Mouse (Mus musculus) embryo, embryonic 11.5 days (tissue): Measurements from ENCODE around the gene Pex1.
A peak's percentile ranks its signal among the peaks of the same experiment; 100 is the strongest.
"Not testable (repeated sequence)": the region's sequence is repeated elsewhere in the genome, so short reads cannot be mapped to it uniquely, and the experiment has no call there.

Experiments used
- DNase-seq: peaks from one replicate; pipeline ENCODE4 v3.0.0-alpha.2; 2012; ENCODE audit warnings: low read depth, low spot score

Pex1 gene

DNA sequence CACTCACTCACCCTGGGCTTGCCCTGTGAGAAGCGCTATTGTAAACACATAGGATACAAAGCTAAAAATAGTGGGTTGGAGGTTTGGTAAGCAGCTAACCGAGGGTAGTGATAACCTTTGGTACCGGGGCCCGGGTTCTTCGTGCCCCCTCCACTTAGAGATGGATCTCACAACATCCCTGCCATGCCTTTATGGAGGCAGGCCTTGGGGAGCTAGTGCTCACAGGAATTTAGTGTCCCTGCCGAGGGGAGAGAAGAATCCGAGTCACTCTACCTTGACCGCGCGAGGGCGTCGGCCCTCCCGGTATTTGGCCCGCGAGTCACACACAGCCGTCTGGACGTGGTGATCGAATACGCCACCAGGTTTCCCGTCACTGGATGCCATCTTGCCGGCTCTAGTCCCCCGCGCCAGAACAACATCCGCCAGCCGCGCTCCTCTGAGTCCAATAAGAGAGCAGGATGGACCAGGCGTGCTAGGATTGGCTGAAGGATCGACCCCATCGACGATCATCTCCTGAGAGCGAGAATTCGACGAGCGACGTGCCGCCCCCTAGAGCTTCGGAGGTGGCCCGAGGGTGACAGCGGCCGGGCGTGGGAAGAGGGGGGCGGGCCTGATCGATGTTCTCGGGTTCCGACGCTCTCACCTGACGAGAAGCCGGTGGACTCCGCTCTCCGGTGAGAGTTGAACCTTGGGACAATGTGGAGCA lies at the start of gene Pex1:
Pex1 (plus strand) TSS at position 374 of the 706 bp plus-strand sequence.
- DNase-seq = peak; percentile 88

- DNase-seq = no peak
These were observed 49.6 kb upstream of the Pex1 start for GRCm38 (mm10) chr5:3546226-3546625.

- DNase-seq = no peak
These were observed 44.4 kb upstream of the Pex1 start for GRCm38 (mm10) chr5:3551481-3551880.

DNA sequence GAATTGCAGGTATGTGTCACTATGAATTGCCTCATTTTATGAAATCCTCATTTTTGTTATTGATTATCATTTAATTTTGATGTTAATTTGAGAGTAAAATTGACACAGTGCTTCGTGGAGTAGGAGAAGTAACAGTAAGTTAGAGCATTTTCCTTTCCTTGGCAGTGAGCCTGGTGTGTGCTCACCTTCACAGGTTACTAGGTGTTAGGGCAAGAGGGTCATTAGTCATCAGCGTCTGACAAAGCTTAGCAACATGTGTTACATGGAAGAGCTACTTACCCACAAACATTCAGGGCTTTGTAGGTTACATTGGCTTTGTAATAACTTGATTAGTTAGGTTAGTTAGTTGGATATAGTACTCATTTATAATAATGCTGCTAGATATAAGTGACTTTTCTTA lies 41.7 kb upstream of the Pex1 start:
- DNase-seq = no peak

- no peak for DNase-seq
These were observed 24.6 kb upstream of the Pex1 start, which contains the start of gene 1700109H08Rik for GRCm38 (mm10) chr5:3571266-3571665. 1700109H08Rik (plus strand) TSS chr5:3571566.

DNA sequence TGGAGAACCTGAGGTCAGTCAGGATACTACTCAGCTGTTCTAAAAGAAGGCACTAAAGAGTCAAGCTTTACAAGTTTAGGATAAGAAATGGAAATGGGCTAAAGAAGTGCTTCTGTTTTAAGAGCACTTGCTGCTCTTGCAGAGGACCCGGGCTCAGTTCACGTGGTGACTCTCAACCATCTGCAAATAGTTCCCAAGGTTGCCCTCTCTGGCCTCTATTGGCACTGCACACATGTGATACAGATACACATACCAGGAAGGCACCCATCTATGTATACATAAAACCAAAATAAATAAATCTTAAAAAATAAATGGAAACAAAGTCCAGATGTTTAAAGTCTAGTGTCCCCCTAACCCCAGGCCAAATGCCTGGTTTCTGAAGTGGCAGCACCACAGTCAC lies 21.0 kb upstream of the Pex1 start:
- DNase-seq = no peak

- no peak for DNase-seq
These were observed 17.9 kb upstream of the Pex1 start for GRCm38 (mm10) chr5:3577939-3578338.

GRCm38 (mm10) chr5:3579066-3579465 lies 16.8 kb upstream of the Pex1 start:
- DNase-seq = no peak

DNA sequence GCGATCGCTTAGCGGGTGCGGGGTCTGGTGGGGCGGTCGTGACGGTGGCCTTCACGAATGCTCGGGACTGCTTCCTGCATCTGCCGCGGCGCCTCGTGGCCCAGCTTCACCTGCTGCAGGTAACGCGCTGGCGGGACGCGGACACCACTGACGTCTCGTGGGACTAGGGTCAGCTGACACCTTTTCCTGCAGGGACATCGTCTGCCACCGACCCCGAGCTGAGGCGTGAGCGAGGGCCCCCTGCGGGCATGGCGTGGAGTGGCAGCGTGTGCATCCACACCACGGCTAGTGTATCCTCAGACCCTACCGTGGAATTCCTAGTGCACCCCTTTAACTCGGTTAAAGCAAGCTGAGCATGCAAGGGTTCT lies 517 bp downstream of the Pex1 start, which contains the start of gene Rbm48:
Rbm48 (minus strand) TSS at position 187 of the 368 bp plus-strand sequence.
- DNase-seq = peak; percentile 53

DNA sequence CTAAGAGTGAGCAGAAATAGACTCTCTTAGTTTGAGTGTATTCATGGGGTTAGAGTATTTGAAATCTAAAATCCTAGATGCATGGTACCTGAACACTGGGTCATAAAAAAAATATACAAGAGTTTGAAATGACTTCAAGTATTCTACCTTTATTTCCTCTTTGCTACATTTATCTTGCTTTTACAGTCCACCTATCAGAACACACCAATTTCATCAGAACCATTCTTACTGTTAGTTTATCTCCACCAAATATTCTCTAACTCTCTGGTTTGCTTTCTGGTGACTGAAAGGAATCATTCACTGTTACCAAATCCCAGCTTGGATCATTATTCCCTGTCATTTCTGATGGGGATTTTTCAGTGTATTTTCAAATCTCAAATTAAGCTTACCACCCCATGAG lies 1.3 kb downstream of the Pex1 start:
- no peak for DNase-seq

GRCm38 (mm10) chr5:3598766-3599165 lies 2.9 kb downstream of the Pex1 start:
- DNase-seq = no peak

GRCm38 (mm10) chr5:3600298-3600697 lies 4.4 kb downstream of the Pex1 start:
- no peak for DNase-seq

- DNase-seq = no peak
These were observed 4.9 kb downstream of the Pex1 start for GRCm38 (mm10) chr5:3600790-3601189.

DNA sequence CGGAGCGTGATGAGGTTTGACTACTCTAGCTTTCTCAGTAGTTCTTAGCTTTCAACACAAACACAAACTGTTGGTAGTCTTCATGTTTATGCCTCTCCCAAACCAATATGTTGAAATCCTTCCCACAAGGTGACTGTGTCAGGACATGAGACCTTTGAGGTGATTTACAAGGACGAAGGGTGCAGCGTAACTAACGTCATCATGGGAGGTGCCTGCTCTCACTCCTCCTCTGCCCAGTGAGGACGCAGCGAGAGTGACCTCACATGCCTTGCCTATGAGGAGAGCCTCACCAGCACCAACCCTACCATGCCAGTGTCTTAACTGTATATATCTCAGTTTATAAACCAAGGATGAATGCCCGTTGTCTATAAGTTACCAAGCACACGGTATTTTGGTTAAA lies 11.2 kb downstream of the Pex1 start:
- no peak for DNase-seq

DNA sequence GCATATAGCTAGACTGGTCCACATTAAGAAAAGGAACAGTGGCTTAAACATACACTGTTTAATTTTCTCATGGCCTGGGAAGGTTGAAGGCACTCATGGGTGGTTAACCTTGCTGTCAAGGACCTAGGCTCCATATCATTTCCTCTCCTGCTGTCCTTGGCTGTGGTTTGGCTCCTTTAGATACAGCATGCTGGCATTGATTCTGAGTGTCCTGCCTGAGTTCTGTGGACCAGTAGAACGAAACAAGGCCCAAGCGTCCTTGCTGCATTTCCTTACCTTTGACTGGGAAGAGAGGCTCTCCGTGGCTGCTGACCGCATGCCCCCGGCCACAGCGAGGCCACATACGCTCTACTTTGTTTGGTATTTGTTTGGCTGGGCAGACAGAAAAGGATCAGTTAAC lies 13.4 kb downstream of the Pex1 start:
- no peak for DNase-seq

- not testable (repeated sequence) for DNase-seq
These were observed 16.0 kb downstream of the Pex1 start for GRCm38 (mm10) chr5:3611835-3612234.

- DNase-seq = no peak
These were observed 24.6 kb downstream of the Pex1 start for GRCm38 (mm10) chr5:3620486-3620885.

- DNase-seq = no peak
These were observed 34.2 kb downstream of the Pex1 start for GRCm38 (mm10) chr5:3630055-3630454.

DNA sequence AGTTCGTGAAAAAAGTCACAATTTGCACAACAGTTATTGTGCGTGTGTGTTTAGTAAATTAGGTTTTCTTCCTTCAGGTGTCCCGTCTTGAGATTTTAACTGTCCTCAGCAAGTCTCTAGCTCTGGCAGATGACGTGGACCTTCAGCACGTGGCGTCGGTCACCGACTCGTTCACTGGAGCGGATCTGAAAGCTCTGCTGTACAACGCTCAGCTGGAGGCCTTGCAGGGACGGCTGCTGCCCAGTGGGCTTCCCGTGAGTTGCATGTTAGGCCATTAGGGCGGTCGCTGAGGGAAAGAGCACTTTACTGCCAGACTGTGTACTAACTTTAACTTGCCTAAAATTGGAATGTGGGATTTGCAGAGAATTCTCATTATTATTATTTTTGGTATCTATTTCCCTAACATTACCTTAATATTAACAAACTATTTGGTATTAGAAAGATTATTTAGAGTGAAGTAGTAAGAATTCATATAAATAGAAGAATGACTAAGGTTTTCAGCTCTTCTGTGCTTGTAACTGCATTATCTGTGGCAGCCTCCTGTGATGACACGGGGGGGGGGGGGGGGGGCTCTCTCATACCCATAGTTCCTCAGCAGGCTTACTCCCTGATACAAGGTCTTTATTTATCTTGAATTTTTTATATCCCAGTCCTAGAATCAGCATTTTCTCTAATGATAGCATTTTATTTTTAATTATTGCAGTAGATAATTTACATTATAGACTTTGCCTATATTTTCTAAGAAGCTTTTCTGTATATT lies 35.8 kb downstream of the Pex1 start:
- DNase-seq = no peak

GRCm38 (mm10) chr5:3632285-3632684 lies 36.4 kb downstream of the Pex1 start:
- no peak for DNase-seq

GRCm38 (mm10) chr5:3633315-3633714 lies 37.4 kb downstream of the Pex1 start:
- DNase-seq = no peak

GRCm38 (mm10) chr5:3633951-3634350 lies 38.1 kb downstream of the Pex1 start:
- no peak for DNase-seq

DNA sequence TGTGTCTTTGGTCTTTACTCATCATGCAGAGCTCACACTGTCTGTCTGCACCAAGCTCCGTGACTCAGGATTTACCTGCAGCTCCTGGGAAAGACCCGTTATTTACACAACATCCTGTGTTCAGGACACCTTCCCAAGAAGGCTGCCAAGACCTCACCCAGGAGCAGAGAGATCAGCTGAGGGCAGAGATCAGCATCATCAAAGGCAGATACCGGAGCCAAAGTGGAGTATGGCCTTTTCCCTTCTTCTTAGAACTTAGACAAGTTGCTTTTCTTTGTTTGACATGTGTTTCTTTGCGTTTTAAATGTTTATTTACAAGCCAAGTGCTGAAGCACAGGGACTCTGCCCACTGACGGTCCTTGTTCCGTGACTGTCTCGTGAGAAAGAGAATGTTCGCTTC lies 39.4 kb downstream of the Pex1 start:
- no peak for DNase-seq
